Mouse (Mus musculus): ENCODE data around the gene Cnga3. TPM values are rescaled to one million over a fixed set of nuclear protein-coding genes. Genes with fewer than 3 reads are reported as not detected.

The Cnga3 gene
- polyA plus RNA-seq, 1 experiment from 2014 or later: not detected

- H3K9me3 ChIP-seq (replicated peaks; ENCODE audit: control insufficient read depth, low read length): no peaks in the 10 kb centered on the region
- H3K27me3 ChIP-seq (ENCODE audit: control insufficient read depth, insufficient read depth, low read depth, low read length): no peaks in the 10 kb centered on the region
- H3K9ac ChIP-seq (ENCODE audit: low read depth, low read length): no peak overlapping the region
- ATAC-seq (ENCODE audit: low read depth): no peak
- H3K36me3 ChIP-seq (ENCODE audit: control insufficient read depth, insufficient read depth): no peaks in the 10 kb centered on the region
- H3K4me3 ChIP-seq (ENCODE audit: low read depth, low read length): no peak overlapping the region
- H3K27ac ChIP-seq (ENCODE audit: low read length): no peak overlapping the region
- 27% methylated on average over 2 of the region's 2 CpGs for WGBS (ENCODE audit: insufficient replicate concordance)
- H3K4me1 ChIP-seq (ENCODE audit: control insufficient read depth, low read depth, low read length): no peaks in the 10 kb centered on the region
- H3K4me2 ChIP-seq (ENCODE audit: low read depth, low read length): no peak overlapping the region
Observed at GRCm38 (mm10) chr1:37248406-37248805, 34.2 kb downstream of the Cnga3 start.

- WGBS (ENCODE audit: insufficient replicate concordance): 26% methylated on average over 5 of the region's 5 CpGs
- no peak overlapping the region for H3K4me2 ChIP-seq (ENCODE audit: low read depth, low read length)
- ATAC-seq (ENCODE audit: low read depth): no peak
Observed at GRCm38 (mm10) chr1:37250643-37251310, 36.5 kb downstream of the Cnga3 start.

GRCm38 (mm10) chr1:37258443-37258842 lies 44.2 kb downstream of the Cnga3 start:
- 69% methylated on average over 2 of the region's 2 CpGs for WGBS (ENCODE audit: insufficient replicate concordance)
- H3K9me3 ChIP-seq (replicated peaks; ENCODE audit: control insufficient read depth, low read length): no peaks in the 10 kb centered on the region
- ATAC-seq (ENCODE audit: low read depth): no peak
- H3K36me3 ChIP-seq (ENCODE audit: control insufficient read depth, insufficient read depth): no peaks in the 10 kb centered on the region
- no peak overlapping the region for H3K4me2 ChIP-seq (ENCODE audit: low read depth, low read length)
- H3K9ac ChIP-seq (ENCODE audit: low read depth, low read length): no peak overlapping the region
- no peaks in the 10 kb centered on the region for H3K27me3 ChIP-seq (ENCODE audit: control insufficient read depth, insufficient read depth, low read depth, low read length)
- no peaks in the 10 kb centered on the region for H3K4me1 ChIP-seq (ENCODE audit: control insufficient read depth, low read depth, low read length)
- H3K4me3 ChIP-seq (ENCODE audit: low read depth, low read length): no peak overlapping the region
- no peak overlapping the region for H3K27ac ChIP-seq (ENCODE audit: low read length)

More at GRCm38 (mm10) chr1:37250643-37251310, 36.5 kb downstream of the Cnga3 start:
- Histone ChIP-seq H3K9me3 (replicated peaks; ENCODE audit: control insufficient read depth, low read length) (no peaks in the 10 kb centered on the region), H3K27me3 (ENCODE audit: control insufficient read depth, insufficient read depth, low read depth, low read length) (no peaks in the 10 kb centered on the region), H3K9ac (ENCODE audit: low read depth, low read length) (no peak overlapping the region), H3K36me3 (ENCODE audit: control insufficient read depth, insufficient read depth) (no peaks in the 10 kb centered on the region), H3K4me1 (ENCODE audit: control insufficient read depth, low read depth, low read length) (no peaks in the 10 kb centered on the region), H3K4me3 (ENCODE audit: low read depth, low read length) (no peak overlapping the region), H3K27ac (ENCODE audit: low read length) (no peak overlapping the region)

GRCm38 (mm10) chr1:37272464-37272863 lies 58.2 kb downstream of the Cnga3 start:
- 5% methylated on average over 7 of the region's 7 CpGs for WGBS (ENCODE audit: insufficient replicate concordance)
- no peak overlapping the region for H3K4me2 ChIP-seq (ENCODE audit: low read depth, low read length)
- H3K9me3 ChIP-seq (replicated peaks; ENCODE audit: control insufficient read depth, low read length): no peaks in the 10 kb centered on the region
- H3K9ac ChIP-seq (ENCODE audit: low read depth, low read length): no peak overlapping the region
- no peaks in the 10 kb centered on the region for H3K36me3 ChIP-seq (ENCODE audit: control insufficient read depth, insufficient read depth)
- H3K4me3 ChIP-seq (ENCODE audit: low read depth, low read length): no peak overlapping the region
- H3K27ac ChIP-seq (ENCODE audit: low read length): no peak overlapping the region
- ATAC-seq (ENCODE audit: low read depth): no peak
- no peaks in the 10 kb centered on the region for H3K27me3 ChIP-seq (ENCODE audit: control insufficient read depth, insufficient read depth, low read depth, low read length)
- H3K4me1 ChIP-seq (ENCODE audit: control insufficient read depth, low read depth, low read length): no peaks in the 10 kb centered on the region

GRCm38 (mm10) chr1:37286556-37286955 lies 72.3 kb downstream of the Cnga3 start:
- no peak overlapping the region for H3K9ac ChIP-seq (ENCODE audit: low read depth, low read length)
- no peak overlapping the region for H3K4me3 ChIP-seq (ENCODE audit: low read depth, low read length)
- H3K4me2 ChIP-seq (ENCODE audit: low read depth, low read length): no peak overlapping the region
- H3K9me3 ChIP-seq (replicated peaks; ENCODE audit: control insufficient read depth, low read length): no peaks in the 10 kb centered on the region
- WGBS (ENCODE audit: insufficient replicate concordance): 55% methylated on average over 7 of the region's 7 CpGs
- ATAC-seq (ENCODE audit: low read depth): no peak
- H3K36me3 ChIP-seq (ENCODE audit: control insufficient read depth, insufficient read depth): no peaks in the 10 kb centered on the region
- no peaks in the 10 kb centered on the region for H3K27me3 ChIP-seq (ENCODE audit: control insufficient read depth, insufficient read depth, low read depth, low read length)
- H3K4me1 ChIP-seq (ENCODE audit: control insufficient read depth, low read depth, low read length): no peaks in the 10 kb centered on the region
- no peak overlapping the region for H3K27ac ChIP-seq (ENCODE audit: low read length)

- no peak overlapping the region for H3K9ac ChIP-seq (ENCODE audit: low read depth, low read length)
- WGBS (ENCODE audit: insufficient replicate concordance): 62% methylated on average over 1 of the region's 1 CpGs
- H3K27me3 ChIP-seq (ENCODE audit: control insufficient read depth, insufficient read depth, low read depth, low read length): no peaks in the 10 kb centered on the region
- no peaks in the 10 kb centered on the region for H3K36me3 ChIP-seq (ENCODE audit: control insufficient read depth, insufficient read depth)
- no peak overlapping the region for H3K27ac ChIP-seq (ENCODE audit: low read length)
- no peaks in the 10 kb centered on the region for H3K9me3 ChIP-seq (replicated peaks; ENCODE audit: control insufficient read depth, low read length)
- ATAC-seq (ENCODE audit: low read depth): no peak
- H3K4me2 ChIP-seq (ENCODE audit: low read depth, low read length): no peak overlapping the region
- H3K4me1 ChIP-seq (ENCODE audit: control insufficient read depth, low read depth, low read length): no peaks in the 10 kb centered on the region
- no peak overlapping the region for H3K4me3 ChIP-seq (ENCODE audit: low read depth, low read length)
Observed at GRCm38 (mm10) chr1:37287748-37288147, 73.5 kb downstream of the Cnga3 start.

- WGBS (ENCODE audit: insufficient replicate concordance): 64% methylated on average over 11 of the region's 11 CpGs
Observed at GRCm38 (mm10) chr1:37288181-37288935, 74.1 kb downstream of the Cnga3 start.

GRCm38 (mm10) chr1:37288941-37289340 lies 74.7 kb downstream of the Cnga3 start:
- H3K36me3 ChIP-seq (ENCODE audit: control insufficient read depth, insufficient read depth): no peaks in the 10 kb centered on the region
- WGBS (ENCODE audit: insufficient replicate concordance): 70% methylated on average over 7 of the region's 7 CpGs

More at GRCm38 (mm10) chr1:37288181-37288935, 74.1 kb downstream of the Cnga3 start:
- no peak for ATAC-seq (ENCODE audit: low read depth)
- no peak overlapping the region for H3K4me3 ChIP-seq (ENCODE audit: low read depth, low read length)
- H3K4me1 ChIP-seq (ENCODE audit: control insufficient read depth, low read depth, low read length): no peaks in the 10 kb centered on the region
- no peaks in the 10 kb centered on the region for H3K36me3 ChIP-seq (ENCODE audit: control insufficient read depth, insufficient read depth)
- no peaks in the 10 kb centered on the region for H3K9me3 ChIP-seq (replicated peaks; ENCODE audit: control insufficient read depth, low read length)
- no peak overlapping the region for H3K4me2 ChIP-seq (ENCODE audit: low read depth, low read length)
- H3K27ac ChIP-seq (ENCODE audit: low read length): no peak overlapping the region
- H3K9ac ChIP-seq (ENCODE audit: low read depth, low read length): no peak overlapping the region
- H3K27me3 ChIP-seq (ENCODE audit: control insufficient read depth, insufficient read depth, low read depth, low read length): no peaks in the 10 kb centered on the region

GRCm38 (mm10) chr1:37296414-37296813 lies 82.2 kb downstream of the Cnga3 start:
- H3K4me3 ChIP-seq (ENCODE audit: low read depth, low read length): no peak overlapping the region
- no peak overlapping the region for H3K4me2 ChIP-seq (ENCODE audit: low read depth, low read length)
- H3K27me3 ChIP-seq (ENCODE audit: control insufficient read depth, insufficient read depth, low read depth, low read length): peaks cover 3% of the 10 kb centered on the region; the same call in 1 of the 2 replicates
- no peaks in the 10 kb centered on the region for H3K36me3 ChIP-seq (ENCODE audit: control insufficient read depth, insufficient read depth)
- H3K27ac ChIP-seq (ENCODE audit: low read length): no peak overlapping the region
- 23% methylated on average over 1 of the region's 1 CpGs for WGBS (ENCODE audit: insufficient replicate concordance)
- no peaks in the 10 kb centered on the region for H3K9me3 ChIP-seq (replicated peaks; ENCODE audit: control insufficient read depth, low read length)
- no peak for ATAC-seq (ENCODE audit: low read depth)
- no peak overlapping the region for H3K9ac ChIP-seq (ENCODE audit: low read depth, low read length)
- peaks cover 15% of the 10 kb centered on the region for H3K4me1 ChIP-seq (ENCODE audit: control insufficient read depth, low read depth, low read length)

More at GRCm38 (mm10) chr1:37288941-37289340, 74.7 kb downstream of the Cnga3 start:
- H3K27me3 ChIP-seq (ENCODE audit: control insufficient read depth, insufficient read depth, low read depth, low read length): no peaks in the 10 kb centered on the region
- no peak for ATAC-seq (ENCODE audit: low read depth)
- H3K9ac ChIP-seq (ENCODE audit: low read depth, low read length): no peak overlapping the region
- no peaks in the 10 kb centered on the region for H3K4me1 ChIP-seq (ENCODE audit: control insufficient read depth, low read depth, low read length)
- H3K27ac ChIP-seq (ENCODE audit: low read length): no peak overlapping the region
- no peak overlapping the region for H3K4me2 ChIP-seq (ENCODE audit: low read depth, low read length)
- no peaks in the 10 kb centered on the region for H3K9me3 ChIP-seq (replicated peaks; ENCODE audit: control insufficient read depth, low read length)
- no peak overlapping the region for H3K4me3 ChIP-seq (ENCODE audit: low read depth, low read length)
